Mouse (Mus musculus) cerebellum, adult 9-11 months (tissue): ENCODE measurements around the gene Olfr836.
"Not testable (repeated sequence)": the region's sequence is repeated elsewhere in the genome, so short reads cannot be mapped to it uniquely, and the experiment has no call there.

Experiments used
- DNase-seq: peaks from one replicate; pipeline ENCODE4 v3.0.0; 2022

Olfr836 gene

GRCm38 (mm10) chr9:19120082-19120481, at the start of gene Olfr836:
TSS of gene Olfr836 (plus strand) at chr9:19120382.
- no peak for DNase-seq

GRCm38 (mm10) chr9:19084986-19085385, 35.2 kb upstream of the Olfr836 start:
- DNase-seq, result no peak

- not testable (repeated sequence) for DNase-seq
Observed at GRCm38 (mm10) chr9:19092889-19093753, 27.1 kb upstream of the Olfr836 start.

GRCm38 (mm10) chr9:19097286-19097685, 22.9 kb upstream of the Olfr836 start:
- DNase-seq, result no peak

- DNase-seq, result no peak
Observed at GRCm38 (mm10) chr9:19136017-19136416, 15.8 kb downstream of the Olfr836 start, which contains the start of gene Olfr837. TSS of gene Olfr837 (plus strand) at chr9:19136317.
